Mouse (Mus musculus) brain, embryonic 14.5 days (tissue): ENCODE results near the gene Kcnt1. TPM values are rescaled to one million over a fixed set of nuclear protein-coding genes. Genes with fewer than 3 reads are reported as not detected.
A peak's percentile ranks its signal among the peaks of the same experiment; 100 is the strongest.
"Not testable (repeated sequence)": the region's sequence is repeated elsewhere in the genome, so short reads cannot be mapped to it uniquely, and the experiment has no call there.

Experiments used
- DNase-seq: peaks from one replicate; pipeline ENCODE4 v3.0.0-alpha.2; 2011; ENCODE audit warnings: low read depth
- CTCF ChIP-seq: fragments of 200-500 bp; IDR thresholded peaks from 2 replicates; pipeline ENCODE4 v1.5.1; 2012; ENCODE audit warnings: inconsistent platforms, mild to moderate bottlenecking, moderate library complexity, borderline replicate concordance; ENCODE audit not compliant: insufficient read depth, insufficient read length; ENCODE audit errors: extremely low read depth
- POLR2A ChIP-seq: fragments of 200-500 bp; IDR thresholded peaks from 2 replicates; pipeline ENCODE4 v1.6.1; 2012; ENCODE audit warnings: mild to moderate bottlenecking, inconsistent platforms, borderline replicate concordance; ENCODE audit not compliant: poor library complexity, insufficient read depth, insufficient read length, severe bottlenecking; ENCODE audit errors: extremely low read depth
- polyA plus RNA-seq: library from polyadenylated mRNA; depleted of rRNA; stranded (reverse); fragments of >200 nt; gene quantifications from 2 replicates; pipeline ENCODE4 v1.2.3, GENCODE M21; 2012; rRNA removed

The Kcnt1 gene
- 52.1 and 60.1 TPM in 2 replicates for polyA plus RNA-seq

DNA sequence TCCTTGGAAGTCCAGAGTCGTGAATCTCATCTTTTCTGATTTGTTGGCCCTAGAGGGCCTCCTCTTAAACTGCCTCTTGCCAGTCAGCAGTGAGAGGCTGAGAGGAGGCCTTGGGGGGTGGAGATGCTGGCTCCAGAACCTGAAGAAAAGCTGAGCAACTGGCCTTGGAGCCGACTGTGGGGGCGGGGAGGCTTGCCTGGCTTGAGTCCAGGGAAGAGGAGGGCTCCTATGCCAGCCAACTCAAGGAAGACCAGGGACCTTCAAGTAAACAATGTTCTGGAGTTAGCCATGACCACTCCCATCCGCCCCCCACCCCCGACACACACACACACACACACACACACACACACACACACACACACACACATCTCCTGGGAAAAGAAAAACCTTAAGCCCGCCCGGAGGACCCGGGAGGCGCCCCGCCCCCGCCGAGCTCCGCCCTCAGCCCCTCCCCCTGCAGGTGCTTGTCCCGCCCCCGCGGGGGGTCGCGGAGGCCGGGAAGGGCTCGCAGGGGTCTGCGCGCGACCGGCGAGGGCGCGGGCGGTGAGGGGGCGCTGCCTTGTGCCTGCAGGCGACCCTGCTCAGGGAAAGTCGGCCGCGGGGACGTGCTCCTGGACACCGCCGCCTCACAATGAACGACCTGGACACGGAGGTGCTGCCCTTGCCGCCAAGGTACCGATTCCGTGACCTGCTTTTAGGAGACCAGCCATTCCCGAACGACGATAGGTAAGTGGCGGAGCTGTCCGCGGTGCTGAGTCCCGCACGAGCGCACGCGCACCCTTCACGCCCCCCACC lies at the start of gene Kcnt1:
TSS of gene Kcnt1 (plus strand) at position 398 of the 795 bp plus-strand sequence.
- peak; percentile 78 for DNase-seq
- TF ChIP-seq POLR2A = no peak
- TF ChIP-seq CTCF = no peak

DNA sequence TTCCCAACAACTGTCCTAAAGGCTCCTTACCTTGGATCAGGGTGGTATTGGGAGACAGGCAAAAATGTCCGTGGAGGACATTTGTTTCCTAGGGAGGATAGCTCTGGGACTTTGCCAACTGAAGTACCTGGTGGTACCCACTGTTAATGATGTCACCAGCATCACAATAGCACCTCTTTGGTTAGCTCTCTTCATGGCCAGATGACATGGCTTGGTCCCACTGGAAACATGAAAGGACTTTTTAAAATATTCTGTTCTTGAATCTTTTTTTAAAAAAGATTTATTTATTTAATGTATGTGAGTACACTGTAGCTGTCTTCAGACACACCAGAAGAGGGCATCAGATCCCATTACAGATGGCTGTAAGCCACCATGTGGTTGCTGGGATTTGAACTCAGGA lies 47.8 kb upstream of the Kcnt1 start, which contains the start of gene Glt6d1:
TSS of gene Glt6d1 (minus strand) at position 101 of the 400 bp plus-strand sequence.
- not testable (repeated sequence) for DNase-seq

DNA sequence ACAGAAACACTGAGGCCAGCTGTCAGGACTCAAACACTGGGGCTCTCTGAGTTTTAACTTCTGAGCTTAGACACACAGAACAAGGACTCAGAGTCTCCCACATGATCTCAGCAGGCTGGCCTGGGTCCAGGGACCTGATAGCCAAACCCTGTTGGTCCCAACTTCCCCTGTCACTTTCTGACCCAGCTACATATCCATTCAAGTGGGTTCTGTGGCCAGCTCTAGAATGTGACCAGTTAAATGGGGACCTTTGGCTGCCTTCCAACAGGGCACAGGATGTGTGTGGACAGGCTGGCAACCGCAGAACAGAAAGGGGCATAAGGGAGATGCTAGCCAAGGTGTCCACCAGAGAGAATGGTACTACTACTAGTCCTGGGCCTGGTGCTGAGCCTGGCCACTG lies 40.7 kb upstream of the Kcnt1 start, which contains the start of gene Lcn9:
TSS of gene Lcn9 (plus strand) at position 348 of the 400 bp plus-strand sequence.
- TF ChIP-seq CTCF = no peak
- TF ChIP-seq POLR2A = no peak
- DNase-seq = no peak

DNA sequence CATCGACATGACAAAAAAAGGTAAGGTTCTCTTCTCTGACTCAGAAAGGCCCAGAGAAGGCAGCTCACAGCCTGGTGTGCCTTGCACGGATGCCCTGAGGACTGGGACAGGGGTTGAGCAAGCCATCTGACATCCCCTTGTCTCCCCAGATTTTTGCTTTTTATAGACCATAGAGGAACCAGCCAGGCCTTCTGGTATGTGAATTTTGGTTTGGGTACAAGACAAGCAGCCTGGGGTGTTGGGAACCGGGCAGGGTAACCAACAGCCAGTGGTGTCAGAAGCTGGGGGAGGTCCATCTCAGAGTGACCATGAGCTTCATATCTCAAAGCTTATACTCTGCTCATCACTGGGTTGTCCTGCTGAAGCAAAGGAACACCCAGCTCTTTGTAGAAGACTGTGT lies 38.8 kb upstream of the Kcnt1 start:
- no peak for DNase-seq
- TF ChIP-seq CTCF (no peak), POLR2A (no peak)

DNA sequence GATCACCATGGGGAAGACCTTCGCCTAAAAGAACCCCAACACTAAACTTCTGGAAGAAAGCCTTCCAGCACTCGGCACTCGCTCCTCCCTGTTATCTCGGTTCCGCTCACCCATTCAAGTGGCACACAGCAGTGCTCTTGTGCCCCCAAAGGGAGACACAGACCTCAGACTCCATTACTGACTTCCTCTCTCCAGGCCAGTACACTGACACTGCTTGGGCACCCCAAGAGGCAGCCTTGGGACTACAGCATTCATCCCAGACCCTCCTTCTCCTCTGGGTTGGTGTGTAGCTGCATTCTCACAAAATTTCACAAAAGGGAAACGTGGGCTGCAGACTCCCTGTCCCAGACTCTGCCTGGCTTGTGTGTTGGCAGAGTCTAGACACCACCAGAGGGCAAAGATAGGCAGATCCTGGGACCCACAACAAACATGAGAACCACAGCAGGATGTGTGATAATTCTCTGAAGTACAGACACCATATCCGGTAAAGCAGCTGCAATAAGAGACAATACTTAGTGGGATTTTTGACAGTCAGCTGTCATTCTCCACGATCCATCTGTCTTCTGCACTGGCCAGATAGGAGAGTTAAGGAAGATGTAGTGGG lies 35.1 kb upstream of the Kcnt1 start:
- DNase-seq = no peak

DNA sequence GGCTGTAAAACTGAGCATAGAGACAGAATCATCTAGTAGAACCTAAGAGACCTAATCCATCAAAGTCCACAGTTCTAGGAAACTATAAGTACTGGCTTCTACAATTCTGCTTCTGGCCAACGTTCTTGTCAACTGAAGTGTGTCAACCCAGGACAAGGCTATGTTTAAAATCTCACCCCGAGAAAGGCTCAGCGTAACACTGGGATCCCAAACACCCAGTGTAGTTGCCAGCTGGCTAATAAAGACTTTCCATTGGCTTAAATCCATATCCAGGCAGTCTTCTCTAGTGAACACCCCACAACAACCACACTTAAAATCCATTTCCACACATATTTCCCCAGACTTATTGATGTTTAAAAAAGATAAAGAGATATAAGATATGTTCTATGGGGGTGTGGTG lies 32.7 kb upstream of the Kcnt1 start:
- TF ChIP-seq CTCF = no peak
- no peak for TF ChIP-seq POLR2A
- DNase-seq = no peak

More for the DNA sequence above, 35.1 kb upstream of the Kcnt1 start:
- TF ChIP-seq POLR2A (no peak), CTCF (no peak)

DNA sequence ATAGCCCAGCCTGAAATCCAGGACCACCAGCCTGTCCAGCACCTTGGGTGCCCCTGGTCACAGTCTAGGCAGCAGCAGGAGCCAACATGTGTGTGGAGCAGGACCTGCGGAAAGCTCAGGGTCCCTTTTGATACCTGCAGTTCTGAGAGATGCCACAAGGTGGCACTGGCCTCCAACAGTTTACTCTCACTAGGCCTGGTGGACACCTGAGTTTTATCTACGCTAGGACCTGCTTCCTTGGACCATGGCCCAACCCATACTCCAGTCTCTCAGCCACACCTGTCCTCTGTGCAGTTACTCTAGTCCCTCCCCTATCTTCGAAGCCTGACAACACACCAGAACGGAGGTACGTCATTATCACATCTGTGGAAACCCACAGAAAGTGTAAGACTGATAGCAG lies 27.2 kb upstream of the Kcnt1 start:
- peak; percentile 78 for DNase-seq
- TF ChIP-seq CTCF (peak; percentile 95), POLR2A (no peak)

DNA sequence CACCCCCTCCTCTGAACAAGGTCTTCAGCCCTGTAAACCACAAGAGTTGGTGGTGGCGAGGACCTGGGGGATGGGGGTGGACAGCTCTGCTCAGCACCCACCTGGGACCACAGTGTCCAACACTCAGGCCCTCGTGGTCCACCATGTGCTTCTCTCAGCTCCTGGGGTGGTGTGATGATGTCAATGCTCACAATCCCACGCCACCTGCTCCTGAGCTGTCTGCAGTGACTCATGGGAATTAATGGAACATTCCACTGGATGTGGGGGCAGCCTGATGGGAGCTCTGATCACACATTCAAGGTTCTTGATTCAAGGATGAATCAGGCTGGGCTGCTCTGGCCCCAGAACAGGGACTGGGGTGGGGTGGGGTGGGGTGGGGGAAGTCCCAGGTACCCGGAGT lies 21.4 kb upstream of the Kcnt1 start:
- DNase-seq = no peak
- TF ChIP-seq CTCF = no peak
- TF ChIP-seq POLR2A = no peak

DNA sequence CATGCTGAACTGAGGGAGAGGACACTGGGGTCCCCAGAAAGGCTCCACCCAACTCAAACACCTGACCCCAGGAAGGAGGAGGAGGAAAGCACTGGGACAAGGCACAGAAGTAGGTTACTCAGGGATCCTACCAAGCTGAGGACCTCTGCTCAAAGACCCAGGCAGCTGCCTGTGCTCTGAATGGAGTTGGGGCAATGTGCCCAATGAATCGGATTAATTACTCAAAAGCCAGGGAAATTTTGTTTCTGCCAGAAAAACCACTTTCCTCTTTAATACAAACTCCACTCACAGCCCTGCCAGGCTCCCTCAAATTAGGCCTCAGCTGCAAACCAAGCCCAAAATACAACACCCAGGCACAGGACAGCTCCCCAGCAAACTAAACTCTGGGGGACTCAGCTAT lies 20.8 kb upstream of the Kcnt1 start:
- peak; percentile 73 for DNase-seq
- TF ChIP-seq CTCF (no peak), POLR2A (no peak)

DNA sequence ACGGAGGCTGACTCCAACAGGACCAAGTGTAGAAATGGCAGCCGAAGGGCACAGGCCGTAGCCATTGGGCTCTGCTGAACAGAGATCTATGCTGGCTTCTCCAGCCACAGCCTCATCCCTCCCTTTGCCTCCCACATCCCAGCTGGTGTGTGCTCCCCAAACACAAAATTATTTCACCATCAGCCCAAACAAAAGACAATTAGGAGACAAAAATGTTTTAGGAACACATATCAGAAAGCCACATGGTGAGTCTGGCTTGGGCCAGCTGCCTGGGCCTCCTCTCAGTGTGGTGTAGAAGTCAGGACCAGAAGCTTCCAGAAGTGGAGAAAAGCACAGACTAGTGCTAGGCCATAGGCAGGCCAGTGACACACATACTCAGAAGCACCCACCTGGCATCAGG lies 19.4 kb upstream of the Kcnt1 start:
- no peak for DNase-seq
- TF ChIP-seq CTCF (no peak), POLR2A (no peak)

DNA sequence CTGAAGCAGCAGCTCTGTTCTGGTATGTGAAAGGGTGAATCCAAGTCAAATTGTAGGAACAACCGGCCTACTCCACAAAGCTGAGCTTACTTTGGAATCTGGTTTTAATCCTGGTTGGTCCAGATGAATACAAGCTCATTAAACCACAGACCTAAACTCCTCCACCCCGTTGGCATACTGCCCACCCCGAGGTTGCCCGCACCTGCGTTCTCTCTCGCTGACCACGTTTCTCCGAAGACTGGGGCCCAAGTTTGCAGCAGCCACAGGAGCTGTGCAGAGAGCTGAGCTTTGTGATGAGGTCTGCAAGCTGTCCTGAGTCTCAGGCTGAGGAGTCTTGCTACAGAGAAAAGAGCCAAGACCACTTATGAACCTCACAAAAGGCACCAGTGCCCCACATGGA lies 17.0 kb upstream of the Kcnt1 start:
- TF ChIP-seq POLR2A = no peak
- no peak for TF ChIP-seq CTCF
- DNase-seq = no peak

DNA sequence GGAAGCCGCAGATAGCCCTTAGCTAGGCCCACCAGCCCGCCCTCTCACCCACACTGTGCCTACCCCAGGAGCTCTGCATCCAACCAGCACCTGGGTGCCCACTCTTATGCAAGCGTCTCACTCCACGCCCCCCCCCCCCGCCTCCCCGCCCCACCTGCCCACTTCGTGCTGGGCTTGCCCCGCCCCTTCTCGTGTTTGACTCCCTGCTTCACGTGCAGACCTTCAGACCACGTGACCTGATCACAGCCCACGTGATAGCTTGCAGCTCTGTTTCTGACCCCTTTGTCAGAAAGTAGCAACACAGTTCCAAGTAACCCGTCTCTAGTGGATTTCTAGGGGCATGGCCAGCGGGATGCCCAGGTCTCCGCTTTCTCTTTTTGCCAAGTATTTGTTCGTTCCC lies 16.3 kb upstream of the Kcnt1 start, which contains the start of gene Sohlh1:
TSS of gene Sohlh1 (minus strand) at position 23 of the 400 bp plus-strand sequence.
- TF ChIP-seq CTCF (no peak), POLR2A (no peak)
- DNase-seq = no peak
